Mouse (Mus musculus) layer of hippocampus, postnatal 25 days (tissue): ENCODE measurements around the gene 4930404N11Rik. TPM values are rescaled to one million over a fixed set of nuclear protein-coding genes. Genes with fewer than 3 reads are reported as not detected.

Experiments
- DNase-seq, 2 experiments: peaks; one replicate each; pipeline ENCODE4 v3.0.0; 2022; ENCODE audit warnings: mixed read lengths in 2 of 2, low spot score in 1 of 2; ENCODE audit errors: extremely low spot score in 1 of 2
- microRNA-seq, 2 experiments: library from miRNA; unstranded; fragments of <30 nt; microRNA quantifications; one replicate each; pipeline ENCODE4 v1.2.0; 2021
- total RNA-seq, 2 experiments: library from RNA; stranded (reverse); gene quantifications; 2 replicates each; pipeline ENCODE4 v1.2.3; 2021

Gene 4930404N11Rik
- total RNA-seq, 2 experiments from 2014 or later = 1.1 to 1.2 TPM

- DNase-seq = no peak
These were observed 48.3 kb downstream of the 4930404N11Rik start for GRCm38 (mm10) chr10:81317273-81317672.

GRCm38 (mm10) chr10:81316338-81317060, 49.1 kb downstream of the 4930404N11Rik start:
- no peak for DNase-seq

GRCm38 (mm10) chr10:81315587-81315986, 50.0 kb downstream of the 4930404N11Rik start:
- no peak for DNase-seq

- no peak for DNase-seq
These were observed 51.4 kb downstream of the 4930404N11Rik start for GRCm38 (mm10) chr10:81314201-81314600.

GRCm38 (mm10) chr10:81313581-81313980, 52.0 kb downstream of the 4930404N11Rik start:
- DNase-seq = no peak

Small RNAs within 50 kb of the gene (microRNA-seq; reads per million reads assigned to microRNA genes)
- gene Mir6913 = 1.4 to 1.7 reads per million in 2 experiments

Other genes starting within 250 kb of the 4930404N11Rik start
- gene Zbtb7a, start 230.6 kb downstream of the 4930404N11Rik start, total RNA-seq = 100 to 1,000 TPM in 1 of 2 experiments, 10 to 100 TPM in 1; 94.7 to 101 TPM
- gene Pias4, start 197.9 kb downstream of the 4930404N11Rik start, total RNA-seq = 10 to 100 TPM; 28.2 to 28.9 TPM
- 100 to 1,000 TPM; 896 to 944 TPM for gene Eef2, start 189.2 kb downstream of the 4930404N11Rik start, total RNA-seq
- gene Dapk3, start 182.8 kb downstream of the 4930404N11Rik start, total RNA-seq = 10 to 100 TPM; 71.7 to 71.8 TPM
- not detected for gene 4930442H23Rik, start 182.0 kb downstream of the 4930404N11Rik start, total RNA-seq
- gene Nmrk2, start 163.8 kb downstream of the 4930404N11Rik start, total RNA-seq = under 1 TPM; 0.19 to 0.20 TPM
- gene Atcay, start 135.0 kb downstream of the 4930404N11Rik start, total RNA-seq = 100 to 1,000 TPM; 154 to 155 TPM
- gene Zfr2, start 132.7 kb downstream of the 4930404N11Rik start, total RNA-seq = 10 to 100 TPM; 55.6 to 69.0 TPM
- gene Matk, start 112.9 kb downstream of the 4930404N11Rik start, total RNA-seq = 100 to 1,000 TPM; 222 to 244 TPM
- 10 to 100 TPM; 38.6 to 44.0 TPM for gene Mrpl54, start 98.9 kb downstream of the 4930404N11Rik start, total RNA-seq
- gene Apba3, start 98.9 kb downstream of the 4930404N11Rik start, total RNA-seq = 10 to 100 TPM; 35.4 to 39.5 TPM
- 1 to 10 TPM in 1 of 2 experiments, under 1 TPM in 1; 0.86 to 1.2 TPM for gene Tjp3, start 74.2 kb downstream of the 4930404N11Rik start, total RNA-seq
- gene Pip5k1c, start 72.9 kb downstream of the 4930404N11Rik start, total RNA-seq = 100 to 1,000 TPM; 306 to 318 TPM
- gene Cactin, start 44.7 kb downstream of the 4930404N11Rik start, total RNA-seq = 10 to 100 TPM; 28.1 to 30.0 TPM
- 1 to 10 TPM; 1.1 to 1.5 TPM for gene Tbxa2r, start 37.1 kb downstream of the 4930404N11Rik start, total RNA-seq
- 1 to 10 TPM; 1.6 to 1.9 TPM for gene Gipc3, start 22.6 kb downstream of the 4930404N11Rik start, total RNA-seq
- 10 to 100 TPM; 31.3 to 31.6 TPM for gene Hmg20b, start 15.3 kb downstream of the 4930404N11Rik start, total RNA-seq
- gene Mfsd12, start 8.3 kb downstream of the 4930404N11Rik start, total RNA-seq = 10 to 100 TPM; 46.6 to 50.7 TPM
- 10 to 100 TPM; 65.9 to 66.6 TPM for gene Fzr1, start 12.7 kb upstream of the 4930404N11Rik start, total RNA-seq
- 10 to 100 TPM; 79.1 to 87.1 TPM for gene Dohh, start 18.6 kb upstream of the 4930404N11Rik start, total RNA-seq
- 1 to 10 TPM; 2.6 to 3.7 TPM for gene Gm48551, start 18.6 kb upstream of the 4930404N11Rik start, total RNA-seq
- 1 to 10 TPM; 3.2 to 4.7 TPM for gene Gm48552, start 23.2 kb upstream of the 4930404N11Rik start, total RNA-seq
- gene Smim24, start 27.2 kb upstream of the 4930404N11Rik start, total RNA-seq = 1 to 10 TPM; 1.4 to 3.1 TPM
- gene Nfic, start 89.8 kb upstream of the 4930404N11Rik start, total RNA-seq = 10 to 100 TPM; 59.5 to 66.8 TPM
- gene Celf5, start 116.9 kb upstream of the 4930404N11Rik start, total RNA-seq = 100 to 1,000 TPM; 255 to 311 TPM
- 10 to 100 TPM; 83.0 to 94.6 TPM for gene Ncln, start 130.6 kb upstream of the 4930404N11Rik start, total RNA-seq
- under 1 TPM; 0.35 to 0.54 TPM for gene S1pr4, start 134.3 kb upstream of the 4930404N11Rik start, total RNA-seq
- gene Gna15, start 158.4 kb upstream of the 4930404N11Rik start, total RNA-seq = 1 to 10 TPM; 2.4 to 3.2 TPM
- gene Gna11, start 179.4 kb upstream of the 4930404N11Rik start, total RNA-seq = 100 to 1,000 TPM; 110 to 121 TPM
- 100 to 1,000 TPM; 692 to 732 TPM for gene Aes, start 193.7 kb upstream of the 4930404N11Rik start, total RNA-seq
- gene Tle2, start 208.7 kb upstream of the 4930404N11Rik start, total RNA-seq = 10 to 100 TPM; 22.5 to 32.3 TPM
- 1 to 10 TPM; 1.7 to 4.1 TPM for gene Tle6, start 235.3 kb upstream of the 4930404N11Rik start, total RNA-seq
- gene BC025920, start 240.5 kb upstream of the 4930404N11Rik start, total RNA-seq = 1 to 10 TPM; 4.2 to 4.4 TPM